Mouse (Mus musculus) ES-E14 (cell line): ENCODE data around the gene Prr5.

ENCODE experiments used
- ZC3H11A ChIP-seq: IDR thresholded peaks from 2 replicates; pipeline ENCODE4 v1.6.1; 2012; ENCODE audit warnings: low read depth, mild to moderate bottlenecking, inconsistent platforms, low read length, borderline replicate concordance
- ZNF384 ChIP-seq: IDR thresholded peaks from 2 replicates; pipeline ENCODE4 v1.6.1; 2012; ENCODE audit warnings: low read depth, low read length, inconsistent platforms

DNA sequence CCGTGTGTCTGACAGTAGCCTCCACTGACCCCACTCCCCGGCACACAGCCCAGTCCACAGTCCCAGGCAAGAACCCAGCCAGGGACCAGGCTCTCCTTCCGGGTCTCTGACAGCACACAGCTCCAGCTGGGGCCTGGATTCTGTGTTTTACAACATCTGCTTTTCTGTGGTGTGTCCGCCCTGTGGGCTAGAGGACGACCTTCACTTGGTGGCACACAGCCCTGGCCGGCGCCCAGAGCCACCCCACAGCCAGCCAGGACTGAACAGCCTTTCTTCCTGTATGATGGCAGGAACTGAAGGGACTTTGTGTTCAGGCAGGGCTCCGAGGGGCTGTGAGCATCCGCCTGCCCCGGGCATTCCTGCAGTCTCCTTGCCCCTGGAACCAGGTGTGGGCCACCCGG is 28.2 kb downstream of the Prr5 start:
- TF ChIP-seq ZC3H11A, result no peak
- no peak for TF ChIP-seq ZNF384
